Mouse (Mus musculus) testis, adult 2 months (tissue): ENCODE results near the gene Adcy9. TPM values are rescaled to one million over a fixed set of nuclear protein-coding genes. Genes with fewer than 3 reads are reported as not detected.

Experiments
- H3K27ac ChIP-seq: fragments of 200-500 bp; 2 replicates; pipeline ENCODE4 v1.5.1; 2012; ENCODE audit warnings: low read depth, low read length; ENCODE audit not compliant: control insufficient read depth, insufficient read depth
- H3K27me3 ChIP-seq: fragments of 200-500 bp; 2 replicates; pipeline ENCODE4 v1.6.1; 2012; ENCODE audit warnings: mild to moderate bottlenecking, low read length, moderate library complexity; ENCODE audit not compliant: control insufficient read depth, insufficient read depth
- H3K36me3 ChIP-seq: fragments of 200-500 bp; 2 replicates; pipeline ENCODE4 v1.6.1; 2012; ENCODE audit warnings: mild to moderate bottlenecking, low read length; ENCODE audit not compliant: control insufficient read depth, insufficient read depth
- H3K4me1 ChIP-seq: fragments of 200-500 bp; 2 replicates; pipeline ENCODE4 v1.6.1; 2012; ENCODE audit warnings: low read length; ENCODE audit not compliant: control insufficient read depth, insufficient read depth
- H3K4me3 ChIP-seq: fragments of 200-500 bp; 2 replicates; pipeline ENCODE4 v1.5.1; 2012; ENCODE audit warnings: low read depth, mild to moderate bottlenecking, low read length, moderate library complexity, mixed read lengths; ENCODE audit not compliant: control insufficient read depth
- CTCF ChIP-seq: fragments of 200-500 bp; IDR thresholded peaks from 2 replicates; pipeline ENCODE4 v1.5.1; 2012; ENCODE audit warnings: low read depth, mild to moderate bottlenecking, inconsistent platforms, low read length, moderate library complexity; ENCODE audit not compliant: control insufficient read depth, insufficient read depth, insufficient replicate concordance
- POLR2A ChIP-seq: fragments of 200-500 bp; IDR thresholded peaks from 2 replicates; pipeline ENCODE4 v1.6.1; 2012; ENCODE audit warnings: low read depth, mild to moderate bottlenecking, inconsistent platforms, low read length, moderate library complexity; ENCODE audit not compliant: control insufficient read depth
- polyA plus RNA-seq: library from polyadenylated mRNA; depleted of rRNA; stranded (reverse); fragments of >200 nt; gene quantifications from 2 replicates; pipeline ENCODE4 v1.2.3, GENCODE M21; 2012

Adcy9 gene
- polyA plus RNA-seq, 1 experiment = 3.4 TPM

DNA sequence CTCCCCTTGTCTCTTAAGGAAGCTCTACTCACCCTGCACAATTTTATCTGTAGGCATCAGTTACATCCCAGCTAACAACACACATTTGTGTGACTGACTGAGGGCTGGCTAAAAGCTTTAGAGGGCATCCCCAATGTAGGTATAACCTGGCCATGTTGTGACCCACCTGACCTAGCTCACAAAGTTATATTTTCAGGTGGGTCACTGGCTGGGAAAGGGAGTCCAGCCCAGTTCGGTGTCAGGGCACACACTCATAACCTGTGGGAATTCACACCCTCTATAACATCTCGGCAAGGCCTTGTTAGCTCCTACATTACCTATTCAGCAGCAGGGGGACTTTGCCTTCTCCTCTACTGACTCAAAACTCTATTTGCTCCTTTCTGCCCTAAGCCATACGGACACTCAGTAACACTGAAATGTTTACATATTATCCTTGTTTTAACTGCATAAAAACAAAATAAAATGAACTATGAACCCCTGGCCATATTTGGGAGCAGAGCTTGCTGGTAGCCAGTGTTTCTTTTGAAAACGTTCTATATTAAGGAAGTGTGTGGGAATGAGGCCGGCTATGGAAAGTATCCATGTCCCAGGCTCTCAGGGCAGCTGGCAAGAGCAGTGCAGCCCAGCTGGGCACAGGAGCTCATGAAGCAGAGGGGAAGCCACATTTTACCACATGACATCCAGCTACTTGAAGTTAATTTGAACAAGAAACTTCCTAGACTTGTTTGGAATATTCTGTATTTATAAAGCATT is 20.7 kb downstream of the Adcy9 start:
- no peaks in the 10 kb centered on the region for H3K36me3 ChIP-seq
- H3K27ac ChIP-seq = no peak overlapping the region
- H3K4me3 ChIP-seq = no peak overlapping the region
- TF ChIP-seq POLR2A (no peak), CTCF (no peak)
- H3K27me3 ChIP-seq = no peaks in the 10 kb centered on the region
- H3K4me1 ChIP-seq = peaks cover 9% of the 10 kb centered on the region

DNA sequence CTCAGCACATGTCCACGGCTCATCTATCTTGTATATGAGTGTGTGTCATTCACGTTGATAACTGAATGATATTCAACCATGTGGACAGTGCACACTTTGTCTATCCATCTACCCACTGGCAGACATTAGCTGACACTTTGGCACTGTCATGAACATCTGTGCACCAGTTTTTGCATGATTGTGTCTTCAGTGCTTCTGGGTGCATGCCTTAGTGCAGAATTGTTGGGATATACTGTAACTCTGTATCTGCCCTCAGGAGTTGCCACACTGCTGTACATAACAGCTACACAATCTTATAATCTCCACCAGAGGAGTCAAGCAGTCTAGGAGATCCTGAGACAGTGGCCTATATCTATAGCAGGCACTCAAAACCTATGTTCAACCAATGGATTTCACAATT is 21.5 kb downstream of the Adcy9 start:
- no peak overlapping the region for H3K4me3 ChIP-seq
- H3K27me3 ChIP-seq = no peaks in the 10 kb centered on the region
- no peak overlapping the region for H3K27ac ChIP-seq
- H3K4me1 ChIP-seq = peaks cover 8% of the 10 kb centered on the region
- H3K36me3 ChIP-seq = no peaks in the 10 kb centered on the region
- TF ChIP-seq POLR2A = no peak
- TF ChIP-seq CTCF = no peak

DNA sequence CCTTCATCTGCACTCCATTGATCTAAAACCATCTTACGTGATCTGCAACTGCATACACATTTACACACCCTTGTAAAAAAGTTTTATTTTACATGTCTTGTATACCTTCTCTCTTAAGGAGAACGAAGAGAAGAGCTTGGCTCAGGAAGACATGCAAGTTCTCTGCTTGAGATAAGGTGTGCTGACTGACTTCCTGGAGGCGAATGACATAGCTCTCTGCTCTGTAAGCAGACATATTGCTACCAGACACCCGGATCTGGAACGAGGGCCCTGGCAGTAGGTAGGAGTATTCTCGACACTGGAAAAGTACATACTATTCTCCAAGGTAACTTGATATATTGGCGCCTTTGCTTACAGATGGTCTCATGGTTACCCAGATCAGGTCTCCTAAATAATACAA is 22.7 kb downstream of the Adcy9 start:
- Histone ChIP-seq H3K27ac (no peak overlapping the region), H3K4me1 (peaks cover 8% of the 10 kb centered on the region), H3K36me3 (no peaks in the 10 kb centered on the region), H3K27me3 (no peaks in the 10 kb centered on the region), H3K4me3 (no peak overlapping the region)
- TF ChIP-seq CTCF = no peak

DNA sequence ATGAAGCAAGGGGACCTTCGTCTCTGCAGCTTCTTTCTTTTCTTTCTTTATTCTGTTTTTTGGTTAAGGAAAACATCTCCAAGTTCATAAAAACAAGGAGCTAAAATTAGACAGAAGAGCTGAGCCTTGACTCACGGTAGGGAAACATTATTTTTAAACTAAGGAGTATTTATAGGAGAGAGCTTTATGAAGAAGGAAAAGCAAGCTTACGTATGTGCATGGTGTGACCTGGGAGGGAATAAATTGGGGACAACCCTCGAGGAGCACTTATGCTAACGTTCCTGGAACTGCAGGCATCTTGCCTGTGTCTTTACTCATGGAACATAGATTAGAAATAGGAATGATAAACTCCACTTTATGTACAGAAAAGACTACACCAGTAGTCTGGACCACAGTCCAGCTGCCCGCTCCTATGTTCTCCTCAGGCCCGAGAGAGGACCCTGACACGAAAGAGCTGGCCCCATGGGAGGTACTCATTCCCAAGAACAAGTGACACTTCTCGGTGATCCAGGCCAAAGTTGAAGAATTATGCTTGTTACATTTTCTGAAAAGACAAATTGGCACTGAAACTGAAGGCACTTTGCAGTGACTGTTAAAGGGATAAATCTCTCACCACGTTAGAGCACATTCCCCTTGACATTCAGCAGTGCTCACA is 24.5 kb downstream of the Adcy9 start:
- no peak for TF ChIP-seq CTCF
- no peak for TF ChIP-seq POLR2A
- Histone ChIP-seq H3K27ac (no peak overlapping the region; the same call in 1 of the 2 replicates), H3K4me1 (peaks cover 8% of the 10 kb centered on the region), H3K4me3 (no peak overlapping the region), H3K36me3 (no peaks in the 10 kb centered on the region), H3K27me3 (no peaks in the 10 kb centered on the region)

DNA sequence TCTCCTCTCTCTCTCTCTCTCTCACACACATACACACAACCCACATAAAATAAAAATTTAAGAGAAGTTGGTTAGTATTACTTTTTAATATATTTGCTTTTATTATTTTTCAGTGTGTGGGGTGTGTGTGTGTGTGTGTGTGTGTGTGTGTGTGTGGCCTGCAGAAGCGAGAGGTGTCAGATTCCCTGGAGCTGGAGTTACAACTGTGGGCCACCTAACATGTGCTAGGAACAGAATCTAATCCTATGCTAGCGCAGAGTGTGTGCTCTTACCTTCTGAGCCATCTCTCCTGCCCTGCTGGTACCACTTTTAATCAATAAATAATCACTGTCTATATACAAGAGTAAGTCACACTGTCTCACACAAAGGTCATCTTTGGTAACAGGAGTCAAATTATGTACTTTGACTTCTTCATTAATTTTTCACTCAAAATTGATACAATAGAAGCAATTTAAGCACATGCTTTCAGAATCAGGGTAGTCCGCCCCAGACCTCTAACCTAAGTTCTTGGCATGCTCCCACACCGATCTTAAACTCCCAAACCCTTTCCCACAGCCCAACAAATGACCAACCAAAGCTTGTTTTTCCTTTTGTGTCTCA is 25.2 kb downstream of the Adcy9 start:
- Histone ChIP-seq H3K4me3 (no peak overlapping the region), H3K36me3 (no peaks in the 10 kb centered on the region), H3K27ac (no peak overlapping the region), H3K27me3 (no peaks in the 10 kb centered on the region), H3K4me1 (peaks cover 8% of the 10 kb centered on the region)
- TF ChIP-seq POLR2A = no peak
- TF ChIP-seq CTCF = no peak

DNA sequence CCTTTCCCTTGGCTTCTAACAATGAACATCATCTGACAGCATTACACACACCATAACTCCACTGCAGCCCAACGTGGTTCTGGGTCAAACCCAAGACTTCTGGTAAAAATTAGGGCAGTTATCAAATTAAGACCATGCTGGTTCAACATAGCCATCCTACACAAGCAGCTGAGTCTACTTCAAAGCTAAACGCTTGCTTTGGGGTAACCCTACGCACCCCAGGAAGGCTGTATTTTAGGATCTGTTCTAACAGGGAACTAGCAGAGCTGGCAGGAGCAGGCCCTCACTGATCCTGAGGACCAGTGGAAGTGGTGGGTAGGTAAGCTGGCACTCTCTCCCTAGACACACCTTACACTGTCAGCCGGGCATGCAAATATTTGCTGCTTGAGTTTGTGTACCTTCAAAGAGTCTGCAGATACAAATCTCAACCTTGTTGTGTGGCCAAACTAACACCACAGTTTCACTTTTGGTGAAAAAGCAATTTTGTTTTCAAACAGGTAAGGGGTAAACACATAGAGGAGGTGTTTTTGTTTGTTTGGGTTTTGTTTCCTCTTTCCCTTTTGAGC is 36.7 kb downstream of the Adcy9 start:
- Histone ChIP-seq H3K27me3 (no peaks in the 10 kb centered on the region), H3K36me3 (no peaks in the 10 kb centered on the region), H3K4me1 (no peaks in the 10 kb centered on the region; the same call in 1 of the 2 replicates), H3K27ac (no peak overlapping the region), H3K4me3 (no peak overlapping the region)
- TF ChIP-seq POLR2A = no peak
- no peak for TF ChIP-seq CTCF

DNA sequence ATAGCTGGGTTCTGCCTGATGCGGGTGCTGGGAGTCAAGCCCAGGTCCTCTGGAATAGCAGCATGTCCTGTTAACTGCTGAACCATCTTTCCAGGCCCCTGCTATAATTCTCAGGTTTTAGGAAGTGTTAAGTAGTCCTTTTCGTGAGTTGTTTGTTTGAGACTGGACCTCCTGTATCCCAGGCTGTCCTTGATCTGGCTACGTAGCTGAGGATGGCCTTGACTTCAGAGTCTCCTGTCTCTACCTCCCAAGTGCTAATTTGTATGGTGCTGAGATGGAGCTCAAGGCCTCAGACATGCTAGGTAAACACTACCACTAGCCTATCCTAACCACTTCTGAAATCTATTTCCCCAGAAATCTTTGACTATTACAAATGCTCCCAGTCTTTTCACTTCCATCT is 37.9 kb downstream of the Adcy9 start:
- H3K27ac ChIP-seq = no peak overlapping the region
- no peaks in the 10 kb centered on the region for H3K36me3 ChIP-seq
- H3K27me3 ChIP-seq = no peaks in the 10 kb centered on the region
- no peak overlapping the region for H3K4me3 ChIP-seq
- no peak for TF ChIP-seq POLR2A
- no peak for TF ChIP-seq CTCF
- H3K4me1 ChIP-seq = peaks cover 3% of the 10 kb centered on the region
